Mouse (Mus musculus): ENCODE measurements at regions not wholly inside any gene's neighbourhood (a gene's known extent, or its start where the extent isn't known, plus 50 kb on each side); places are given as distances from the start of the nearest gene placed in this dataset.

GRCm38 (mm10) chr8:126688014-126688413 is 94.2 kb upstream of the Irf2bp2 start:
- DNase-seq (ENCODE audit: low spot score in 2 of 2): no peak

- DNase-seq (ENCODE audit: low spot score in 2 of 2): peak in 1 of 2 experiments; percentile 40
Observed at GRCm38 (mm10) chr8:126686827-126687226, 93.0 kb upstream of the Irf2bp2 start.

- peak in 1 of 2 experiments; percentile 26 for DNase-seq (ENCODE audit: low spot score in 2 of 2)
Observed at GRCm38 (mm10) chr8:126685365-126685764, 91.6 kb upstream of the Irf2bp2 start.

- DNase-seq (ENCODE audit: low spot score in 2 of 2): peak in 1 of 2 experiments; percentile 58
Observed at GRCm38 (mm10) chr8:126683950-126684349, 90.2 kb upstream of the Irf2bp2 start.

GRCm38 (mm10) chr8:126683555-126683947 is 89.8 kb upstream of the Irf2bp2 start:
- DNase-seq (ENCODE audit: low spot score in 2 of 2): no peak

GRCm38 (mm10) chr8:126682817-126683554 is 89.2 kb upstream of the Irf2bp2 start:
- DNase-seq (ENCODE audit: low spot score in 2 of 2): no peak

- no peak for DNase-seq (ENCODE audit: low spot score in 2 of 2)
Observed at GRCm38 (mm10) chr8:126681948-126682651, 88.3 kb upstream of the Irf2bp2 start.

- DNase-seq (ENCODE audit: low spot score in 2 of 2): no peak
Observed at GRCm38 (mm10) chr8:126678004-126678751, 84.4 kb upstream of the Irf2bp2 start.

- DNase-seq (ENCODE audit: low spot score in 2 of 2): no peak
Observed at GRCm38 (mm10) chr8:126675153-126675552, 81.4 kb upstream of the Irf2bp2 start.

GRCm38 (mm10) chr8:126673038-126673740 is 79.4 kb upstream of the Irf2bp2 start:
- no peak for DNase-seq (ENCODE audit: low spot score in 2 of 2)

GRCm38 (mm10) chr8:126671594-126671993 is 77.8 kb upstream of the Irf2bp2 start:
- no peak for DNase-seq (ENCODE audit: low spot score in 2 of 2)

- no peak for DNase-seq (ENCODE audit: low spot score in 2 of 2)
Observed at GRCm38 (mm10) chr8:126669919-126670318, 76.1 kb upstream of the Irf2bp2 start.

GRCm38 (mm10) chr8:126669154-126669553 is 75.4 kb upstream of the Irf2bp2 start:
- DNase-seq (ENCODE audit: low spot score in 2 of 2): no peak

GRCm38 (mm10) chr8:126668657-126669025 is 74.9 kb upstream of the Irf2bp2 start:
- no peak for DNase-seq (ENCODE audit: low spot score in 2 of 2)

GRCm38 (mm10) chr8:126667721-126668656 is 74.2 kb upstream of the Irf2bp2 start:
- peak; percentile 52 to 57 for DNase-seq (ENCODE audit: low spot score in 2 of 2)

- peak in 1 of 2 experiments; percentile 38 for DNase-seq (ENCODE audit: low spot score in 2 of 2)
Observed at GRCm38 (mm10) chr8:126667086-126667720, 73.4 kb upstream of the Irf2bp2 start.

- DNase-seq (ENCODE audit: low spot score in 2 of 2): peak; percentile 98 to 99
Observed at GRCm38 (mm10) chr8:126666327-126667085, 72.7 kb upstream of the Irf2bp2 start.

GRCm38 (mm10) chr8:126665581-126666241 is 71.9 kb upstream of the Irf2bp2 start:
- DNase-seq (ENCODE audit: low spot score in 2 of 2): peak; percentile 55 to 71

Data from adrenal gland, adult 18-20 months (tissue).